Mouse (Mus musculus) liver, adult (tissue): Measurements from ENCODE around the gene Arhgap42.

Experiments
- GATA4 ChIP-seq: IDR thresholded peaks from 2 replicates; pipeline ENCODE4 v1.6.1; 2014; ENCODE audit warnings: mild to moderate bottlenecking, low read length; ENCODE audit not compliant: insufficient replicate concordance

Gene Arhgap42

GRCm38 (mm10) chr9:9041009-9041408, 197.9 kb downstream of the Arhgap42 start:
- TF ChIP-seq GATA4 = no peak

- TF ChIP-seq GATA4 = no peak
Measured at GRCm38 (mm10) chr9:9037017-9037671, 201.8 kb downstream of the Arhgap42 start.

GRCm38 (mm10) chr9:9027904-9028303, 211.0 kb downstream of the Arhgap42 start:
- TF ChIP-seq GATA4 = no peak

- TF ChIP-seq GATA4 = no peak
Measured at GRCm38 (mm10) chr9:9027445-9027844, 211.5 kb downstream of the Arhgap42 start.

GRCm38 (mm10) chr9:9015108-9015507, 223.8 kb downstream of the Arhgap42 start:
- no peak for TF ChIP-seq GATA4

- TF ChIP-seq GATA4 = no peak
Measured at GRCm38 (mm10) chr9:9001170-9001569, 237.7 kb downstream of the Arhgap42 start.

- TF ChIP-seq GATA4 = no peak
Measured at GRCm38 (mm10) chr9:8996494-8996893, 242.4 kb downstream of the Arhgap42 start.

- no peak for TF ChIP-seq GATA4
Measured at GRCm38 (mm10) chr9:8982315-8982714, 256.6 kb downstream of the Arhgap42 start.

GRCm38 (mm10) chr9:8977775-8978174, 261.1 kb downstream of the Arhgap42 start:
- TF ChIP-seq GATA4 = no peak

GRCm38 (mm10) chr9:8971491-8971890, 267.4 kb downstream of the Arhgap42 start, which contains the start of gene Gm16485:
Gm16485 (plus strand) TSS chr9:8971791.
- TF ChIP-seq GATA4 = no peak

- TF ChIP-seq GATA4 = no peak
Measured at GRCm38 (mm10) chr9:8970240-8970639, 268.7 kb downstream of the Arhgap42 start.

- no peak for TF ChIP-seq GATA4
Measured at GRCm38 (mm10) chr9:8964512-8965133, 274.3 kb downstream of the Arhgap42 start.

GRCm38 (mm10) chr9:8953306-8953705, 285.6 kb downstream of the Arhgap42 start:
- TF ChIP-seq GATA4 = no peak
